ENCODE assay signal across 8 mouse cellular contexts in genomic region chr7:144587291-144587690, GRCm38 (mm10). TPM values are rescaled to one million over a fixed set of nuclear protein-coding genes. Genes with fewer than 3 reads are reported as not detected.
A peak's percentile ranks its signal among the peaks of the same experiment; 100 is the strongest.
DNase-seq lines count a peak whose midpoint lies in the region; ATAC-seq lines count a peak whose summit lies in the region.

No protein-coding gene starts in this region.

- no peak for ATAC-seq in erythroblast, adult 5-6 weeks (replicated peaks; ENCODE audit: low FRiP score, poor library complexity, severe bottlenecking)

- DNase-seq in heart, postnatal 4 days, result peak; percentile 66
- DNase-seq in heart, adult 9 months (ENCODE audit: low spot score in 2 of 2), result no peak
- peak; percentile 60 for DNase-seq in 416B (ENCODE audit: low read depth)
- DNase-seq in NIH3T3 (ENCODE audit: low read depth), result peak; percentile 73
- peak; percentile 57 to 64 for DNase-seq in frontal cortex, postnatal 36 days (ENCODE audit: low spot score in 2 of 2)
- peak; percentile 64 for DNase-seq in lung, postnatal 14 days
- DNase-seq in c-Kit-positive CD71-positive TER-119-positive erythroid progenitor cells, embryonic 14.5 days (ENCODE audit: low spot score), result no peak

RNA-seq across cellular contexts. Expression of gene Fadd, which starts 5.0 kb away (rescaled TPM):
- 10 to 100 TPM; 16.6 to 16.7 TPM for total RNA-seq in heart, postnatal 4 days (2021)
- 0.96 and 4.2 TPM in 2 replicates for total RNA-seq in erythroblast, adult 5-6 weeks (2015; ENCODE audit: low replicate concordance)
- total RNA-seq in erythroblast, adult 5-6 weeks (2017; ENCODE audit: low replicate concordance), result 2.4 and 2.8 TPM in 2 replicates

RNA-seq across cellular contexts. Expression of gene Ppfia1, which starts 33.8 kb away (rescaled TPM):
- total RNA-seq in heart, postnatal 4 days (2021), result 10 to 100 TPM; 94.6 to 99.9 TPM
- total RNA-seq in erythroblast, adult 5-6 weeks (2015; ENCODE audit: low replicate concordance), result 21.3 and 40.3 TPM in 2 replicates
- total RNA-seq in erythroblast, adult 5-6 weeks (2017; ENCODE audit: low replicate concordance), result 19.7 and 31.7 TPM in 2 replicates

Comparison
In these comparisons a context has a peak if more than half of its experiments do, and no peak if none do; other contexts are left out.
1. DNase-seq: peak in heart, postnatal 4 days (single experiment), 416B (single experiment), NIH3T3 (single experiment), frontal cortex, postnatal 36 days (2 of 2) and lung, postnatal 14 days (single experiment); none in heart, adult 9 months (0 of 2) and c-Kit-positive CD71-positive TER-119-positive erythroid progenitor cells, embryonic 14.5 days (single experiment).